Mouse (Mus musculus): ENCODE data around the gene Lgals9. TPM values are rescaled to one million over a fixed set of nuclear protein-coding genes. Genes with fewer than 3 reads are reported as not detected.

The Lgals9 gene
- total and polyA plus RNA-seq, 3 experiments: 160 to 287 (median 228) TPM

DNA sequence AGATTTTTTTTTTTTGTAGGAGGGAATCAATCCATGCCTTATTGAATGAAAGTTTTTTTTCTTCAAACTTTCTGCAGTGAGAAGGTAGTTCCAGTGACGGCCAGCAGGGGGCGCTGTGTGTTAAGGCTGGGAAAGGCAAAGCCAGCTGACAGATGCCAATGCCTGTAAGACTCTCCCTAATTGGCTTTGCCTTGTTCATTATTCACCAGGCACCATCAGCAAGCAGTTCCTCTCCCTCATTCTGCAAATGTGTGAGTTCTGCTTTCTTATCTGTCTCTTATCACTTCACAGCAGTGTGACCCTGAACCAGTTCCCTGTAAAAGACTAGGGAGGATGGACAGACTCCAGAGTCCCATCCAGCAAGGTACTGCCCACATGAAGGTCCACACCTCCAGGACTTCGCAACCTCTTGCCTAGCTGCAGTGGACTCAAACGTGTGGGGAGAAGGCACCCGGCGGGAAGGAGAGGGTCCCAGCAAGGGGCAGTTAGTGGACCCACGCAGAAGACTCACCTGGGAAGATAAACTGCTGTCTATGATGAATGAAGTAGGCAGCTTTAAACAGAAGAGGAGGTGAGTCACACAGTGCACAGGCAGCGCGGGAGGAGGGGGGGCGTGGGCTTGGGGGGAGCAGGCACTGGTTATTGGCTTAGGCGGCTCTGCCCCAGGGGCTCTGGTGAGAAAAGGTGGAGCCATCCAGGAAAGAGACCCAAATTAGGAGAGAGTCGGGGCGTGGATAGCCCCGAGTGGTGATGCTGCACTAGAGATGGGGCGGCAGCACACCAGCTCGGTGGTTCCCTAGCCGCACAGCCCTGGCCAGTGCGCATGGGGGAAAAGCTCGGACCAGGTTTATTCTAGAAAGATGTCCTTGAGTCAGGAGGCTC, 46.1 kb upstream of the Lgals9 start (continued):
- TF ChIP-seq TBP (IDR thresholded peaks at IDR 0.05; ENCODE audit: low read depth, low read length): peak; percentile 64; the same call in 1 of the 2 replicates
- TF ChIP-seq TCF12 (IDR thresholded peaks at IDR 0.05; ENCODE audit: low read depth, low read length): peak; percentile 89
- TF ChIP-seq RAD21 (IDR thresholded peaks at IDR 0.05; ENCODE audit: low read depth, low read length): no peak; the same call in none of the 2 replicates
- 0 out of 2 replicates have a peak, but pooled peaks have one; percentile 72 for TF ChIP-seq JUND (IDR thresholded peaks at IDR 0.05; ENCODE audit: low read depth, low read length)
- no peak for TF ChIP-seq MYB (IDR thresholded peaks at IDR 0.05; ENCODE audit: low read depth, low read length)

DNA sequence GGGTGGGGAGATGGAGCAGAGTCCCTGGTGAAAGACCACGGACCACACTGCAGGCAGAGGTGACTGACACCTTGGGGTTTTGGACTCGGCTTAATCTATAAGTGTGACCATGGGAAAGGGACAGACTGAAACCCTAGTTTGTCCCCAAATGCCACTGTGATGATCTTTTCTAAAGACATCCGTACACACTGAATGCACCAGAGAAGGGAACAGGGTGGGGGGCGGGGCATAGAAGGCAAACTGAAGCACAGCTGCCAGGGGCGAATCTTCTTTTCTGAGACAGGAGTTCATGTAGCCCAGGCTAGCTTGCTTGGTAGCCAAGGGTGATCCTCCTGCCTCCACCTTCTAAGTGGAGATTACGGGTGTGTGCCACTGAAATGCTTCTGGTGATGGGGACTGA, 39.0 kb upstream of the Lgals9 start:
- Histone ChIP-seq H3K79me2 (ENCODE audit: control insufficient read depth, insufficient read depth, low read length, poor library complexity) (no peaks in the 10 kb centered on the region), H3K27me3 (ENCODE audit: control insufficient read depth in 1 of 2, insufficient read depth in 2 of 2, low read length in 2 of 2) (no peaks in the 10 kb centered on the region), H3K27ac (ENCODE audit: control insufficient read depth, low read depth, low read length) (no peak overlapping the region), H3K36me3 (ENCODE audit: control insufficient read depth in 1 of 2, insufficient read depth in 2 of 2, low read length in 2 of 2) (peaks cover 0 to 3% of the 10 kb centered on the region in 2 experiments; a peak in 2 of 4 replicates), H3K9ac (ENCODE audit: control insufficient read depth, low read depth, low read length, poor library complexity, severe bottlenecking) (no peak overlapping the region), H3K9me3 (replicated peaks; ENCODE audit: insufficient read depth, low read length) (no peaks in the 10 kb centered on the region), H3K4me1 (ENCODE audit: control insufficient read depth in 1 of 2, insufficient read depth in 2 of 2, low read length in 2 of 2) (no peaks in the 10 kb centered on the region), H3K4me3 (ENCODE audit: control insufficient read depth in 1 of 2, insufficient read depth in 1 of 2, low read depth in 2 of 2, low read length in 2 of 2) (no peak overlapping the region)
- TF ChIP-seq RAD21 (IDR thresholded peaks at IDR 0.05; ENCODE audit: low read depth, low read length) (no peak), MAFK (IDR thresholded peaks at IDR 0.05; ENCODE audit: borderline replicate concordance, low read depth, low read length) (no peak), NELFE (IDR thresholded peaks at IDR 0.05; ENCODE audit: low read depth, low read length) (no peak), KAT2A (conservative IDR thresholded peaks at IDR 0.05; ENCODE audit: low read depth, low read length) (no peak), MYB (IDR thresholded peaks at IDR 0.05; ENCODE audit: low read depth, low read length) (no peak), MEF2A (IDR thresholded peaks at IDR 0.05; ENCODE audit: extremely low read depth, insufficient replicate concordance, low read depth, low read length, poor library complexity, severe bottlenecking) (no peak), MXI1 (IDR thresholded peaks at IDR 0.05; ENCODE audit: low read depth, low read length) (no peak), POLR2A (IDR thresholded peaks at IDR 0.05; ENCODE audit: control insufficient read depth in 1 of 2, insufficient read depth in 1 of 2, low read depth in 1 of 2, low read length in 2 of 2, poor library complexity in 1 of 2) (no peak), MAZ (IDR thresholded peaks at IDR 0.05; ENCODE audit: low read depth, low read length) (no peak), TBP (IDR thresholded peaks at IDR 0.05; ENCODE audit: low read depth, low read length) (no peak), EP300 (IDR thresholded peaks at IDR 0.05; ENCODE audit: low read depth in 1 of 2, low read length in 2 of 2) (no peak), ZC3H11A (IDR thresholded peaks at IDR 0.05; ENCODE audit: low read depth, low read length) (no peak)
- no peak for DNase-seq (ENCODE audit: low read depth, low spot score)

DNA sequence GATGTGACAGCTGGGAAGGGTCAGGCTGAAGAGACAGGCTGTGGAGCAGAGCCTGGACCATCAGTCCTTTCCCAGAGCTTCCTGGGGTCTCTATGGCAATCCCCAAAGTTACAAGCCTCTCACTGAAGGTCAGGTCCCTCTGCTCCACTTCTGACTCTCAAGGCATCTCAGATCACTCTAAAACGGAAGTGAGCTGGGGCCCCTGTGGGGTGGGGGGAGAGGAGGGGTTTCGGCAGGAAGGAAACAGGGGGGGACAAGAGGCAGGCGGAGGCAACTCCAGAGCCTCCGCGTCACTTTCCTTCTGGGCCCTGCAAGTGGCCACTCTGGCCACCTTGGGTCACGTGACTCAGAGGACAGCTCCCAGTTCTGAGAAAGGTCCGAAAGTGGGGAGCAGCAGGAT, 38.6 kb upstream of the Lgals9 start:
- Histone ChIP-seq H3K4me1 (ENCODE audit: control insufficient read depth in 1 of 2, insufficient read depth in 2 of 2, low read length in 2 of 2) (no peaks in the 10 kb centered on the region), H3K36me3 (ENCODE audit: control insufficient read depth in 1 of 2, insufficient read depth in 2 of 2, low read length in 2 of 2) (peaks cover 0 to 3% of the 10 kb centered on the region in 2 experiments; a peak in 2 of 4 replicates), H3K79me2 (ENCODE audit: control insufficient read depth, insufficient read depth, low read length, poor library complexity) (no peaks in the 10 kb centered on the region), H3K4me3 (ENCODE audit: control insufficient read depth in 1 of 2, insufficient read depth in 1 of 2, low read depth in 2 of 2, low read length in 2 of 2) (no peak overlapping the region), H3K9me3 (replicated peaks; ENCODE audit: insufficient read depth, low read length) (no peaks in the 10 kb centered on the region), H3K9ac (ENCODE audit: control insufficient read depth, low read depth, low read length, poor library complexity, severe bottlenecking) (no peak overlapping the region), H3K27ac (ENCODE audit: control insufficient read depth, low read depth, low read length) (no peak overlapping the region), H3K27me3 (ENCODE audit: control insufficient read depth in 1 of 2, insufficient read depth in 2 of 2, low read length in 2 of 2) (no peaks in the 10 kb centered on the region)
- TF ChIP-seq CHD2 (IDR thresholded peaks at IDR 0.05; ENCODE audit: low read length) (no peak), ELF1 (IDR thresholded peaks at IDR 0.05; ENCODE audit: low read depth, low read length) (no peak), TAL1 (IDR thresholded peaks at IDR 0.05; ENCODE audit: low read length) (no peak), NELFE (IDR thresholded peaks at IDR 0.05; ENCODE audit: low read depth, low read length) (no peak), ZMIZ1 (IDR thresholded peaks at IDR 0.05; ENCODE audit: low read depth, low read length) (no peak), USF2 (IDR thresholded peaks at IDR 0.05; ENCODE audit: borderline replicate concordance in 1 of 2, insufficient read depth in 1 of 2, low read depth in 1 of 2, low read length in 2 of 2) (no peak), SMC3 (IDR thresholded peaks at IDR 0.05; ENCODE audit: low read depth, low read length) (no peak), MAX (IDR thresholded peaks at IDR 0.05; ENCODE audit: low read length) (no peak), GATA1 (IDR thresholded peaks at IDR 0.05; ENCODE audit: low read depth, low read length) (no peak), MEF2A (IDR thresholded peaks at IDR 0.05; ENCODE audit: extremely low read depth, insufficient replicate concordance, low read depth, low read length, poor library complexity, severe bottlenecking) (no peak)
- no peak for DNase-seq (ENCODE audit: low read depth, low spot score)
